Mouse (Mus musculus): Measurements from ENCODE around the gene Slc2a12. TPM values are rescaled to one million over a fixed set of nuclear protein-coding genes. Genes with fewer than 3 reads are reported as not detected.

The Slc2a12 gene
- polyA plus RNA-seq, 1 experiment, result 0.02 TPM

GRCm38 (mm10) chr10:22698158-22698953, 53.5 kb downstream of the Slc2a12 start:
- 90% methylated on average over 9 of the region's 9 CpGs for WGBS
- Histone ChIP-seq H3K27me3 (ENCODE audit: control insufficient read depth, insufficient read depth, low read length) (no peaks in the 10 kb centered on the region), H3K36me3 (ENCODE audit: control insufficient read depth, insufficient read depth, low read length) (peaks cover 2% of the 10 kb centered on the region), H3K4me3 (ENCODE audit: extremely low read depth, insufficient read depth, insufficient read length) (no peak overlapping the region), H3K27ac (ENCODE audit: insufficient read depth, low read length) (no peak overlapping the region), H3K4me1 (ENCODE audit: control insufficient read depth, insufficient read depth, insufficient read length) (peaks cover 2% of the 10 kb centered on the region; the same call in 1 of the 2 replicates)
- DNase-seq (ENCODE audit: low read depth in 1 of 2, low spot score in 2 of 2), result no peak
- TF ChIP-seq CTCF (IDR thresholded peaks at IDR 0.05; ENCODE audit: extremely low read depth, insufficient read depth, insufficient read length, insufficient replicate concordance) (no peak), POLR2A (IDR thresholded peaks at IDR 0.05; ENCODE audit: low read depth, low read length) (no peak)

DNA sequence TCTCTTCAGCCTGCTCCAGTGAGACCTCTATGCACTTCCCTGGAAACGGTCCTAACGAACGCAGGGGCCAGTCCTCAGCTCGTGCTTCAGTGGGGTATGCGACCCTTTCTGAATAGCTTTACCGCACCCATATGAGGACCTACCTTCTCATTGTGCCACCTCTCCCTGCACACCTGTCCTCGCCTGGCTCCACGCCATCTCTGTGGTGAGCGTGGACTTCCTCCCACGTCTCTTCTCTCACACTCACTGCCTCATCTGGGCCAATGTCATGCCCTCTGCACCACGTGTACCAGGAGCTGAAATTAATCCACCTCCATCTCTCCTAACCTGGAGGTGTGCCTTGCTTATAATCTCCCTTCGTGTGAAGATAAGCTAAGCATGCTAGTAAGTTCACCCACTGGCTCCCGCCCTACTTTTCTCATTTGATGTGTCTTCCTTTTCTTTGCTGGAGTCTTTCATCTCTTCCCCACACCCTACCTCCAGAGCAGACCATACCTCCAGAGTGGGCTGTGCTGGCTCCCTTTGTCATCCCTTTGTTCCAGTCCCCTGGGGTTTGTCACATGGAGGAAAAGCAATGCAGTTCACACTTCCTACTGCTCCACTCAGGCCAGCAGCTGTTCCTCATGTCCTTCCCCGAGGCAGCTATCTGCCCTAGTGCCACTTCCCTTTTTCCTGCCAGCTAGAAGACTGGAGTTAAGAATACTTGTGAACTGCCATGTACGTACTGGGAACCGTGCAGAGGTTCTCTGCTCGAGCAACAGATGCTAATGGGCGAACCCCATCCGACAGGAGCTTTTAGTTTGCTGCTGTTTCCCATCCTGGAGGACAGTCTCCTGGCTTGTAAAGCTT, 54.9 kb downstream of the Slc2a12 start:
- H3K4me3 ChIP-seq (ENCODE audit: extremely low read depth, insufficient read depth, insufficient read length), result no peak overlapping the region
- TF ChIP-seq CTCF (IDR thresholded peaks at IDR 0.05; ENCODE audit: extremely low read depth, insufficient read depth, insufficient read length, insufficient replicate concordance) (no peak), POLR2A (IDR thresholded peaks at IDR 0.05; ENCODE audit: low read depth, low read length) (no peak)
- H3K4me1 ChIP-seq (ENCODE audit: control insufficient read depth, insufficient read depth, insufficient read length), result peaks cover 2% of the 10 kb centered on the region; the same call in 1 of the 2 replicates
- WGBS, result 57% methylated on average over 19 of the region's 19 CpGs
- H3K36me3 ChIP-seq (ENCODE audit: control insufficient read depth, insufficient read depth, low read length), result peaks cover 10% of the 10 kb centered on the region
- H3K27ac ChIP-seq (ENCODE audit: insufficient read depth, low read length), result no peak overlapping the region
- no peak for DNase-seq (ENCODE audit: low read depth in 1 of 2, low spot score in 2 of 2)
- no peaks in the 10 kb centered on the region for H3K27me3 ChIP-seq (ENCODE audit: control insufficient read depth, insufficient read depth, low read length)

DNA sequence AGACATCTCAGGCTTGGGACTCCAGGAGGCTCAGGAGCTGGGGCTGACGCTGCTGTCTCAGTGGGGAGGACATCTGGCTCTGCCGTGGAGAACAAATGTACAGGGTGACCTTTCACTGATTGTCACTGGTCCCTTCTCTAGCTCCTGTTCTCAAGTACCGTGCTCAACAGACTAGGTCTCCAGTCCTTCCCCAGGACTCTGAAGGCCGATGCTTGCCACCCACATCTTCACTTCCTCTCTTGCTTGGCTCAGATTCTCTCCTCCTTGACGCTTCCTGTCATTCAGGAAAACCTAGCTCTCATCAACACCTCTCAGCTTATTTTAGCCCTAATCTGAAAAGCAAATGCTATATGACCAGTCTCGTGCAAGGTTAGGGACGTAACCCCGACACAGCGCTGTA, 56.0 kb downstream of the Slc2a12 start:
- WGBS, result 47% methylated on average over 9 of the region's 9 CpGs
- peaks cover 16% of the 10 kb centered on the region for H3K36me3 ChIP-seq (ENCODE audit: control insufficient read depth, insufficient read depth, low read length)
- no peak for DNase-seq (ENCODE audit: low read depth in 1 of 2, low spot score in 2 of 2)
- no peak overlapping the region for H3K4me3 ChIP-seq (ENCODE audit: extremely low read depth, insufficient read depth, insufficient read length)
- no peaks in the 10 kb centered on the region for H3K27me3 ChIP-seq (ENCODE audit: control insufficient read depth, insufficient read depth, low read length)
- TF ChIP-seq CTCF (IDR thresholded peaks at IDR 0.05; ENCODE audit: extremely low read depth, insufficient read depth, insufficient read length, insufficient replicate concordance) (no peak), POLR2A (IDR thresholded peaks at IDR 0.05; ENCODE audit: low read depth, low read length) (no peak)
- H3K4me1 ChIP-seq (ENCODE audit: control insufficient read depth, insufficient read depth, insufficient read length), result peaks cover 2% of the 10 kb centered on the region; the same call in 1 of the 2 replicates
- no peak overlapping the region for H3K27ac ChIP-seq (ENCODE audit: insufficient read depth, low read length)

DNA sequence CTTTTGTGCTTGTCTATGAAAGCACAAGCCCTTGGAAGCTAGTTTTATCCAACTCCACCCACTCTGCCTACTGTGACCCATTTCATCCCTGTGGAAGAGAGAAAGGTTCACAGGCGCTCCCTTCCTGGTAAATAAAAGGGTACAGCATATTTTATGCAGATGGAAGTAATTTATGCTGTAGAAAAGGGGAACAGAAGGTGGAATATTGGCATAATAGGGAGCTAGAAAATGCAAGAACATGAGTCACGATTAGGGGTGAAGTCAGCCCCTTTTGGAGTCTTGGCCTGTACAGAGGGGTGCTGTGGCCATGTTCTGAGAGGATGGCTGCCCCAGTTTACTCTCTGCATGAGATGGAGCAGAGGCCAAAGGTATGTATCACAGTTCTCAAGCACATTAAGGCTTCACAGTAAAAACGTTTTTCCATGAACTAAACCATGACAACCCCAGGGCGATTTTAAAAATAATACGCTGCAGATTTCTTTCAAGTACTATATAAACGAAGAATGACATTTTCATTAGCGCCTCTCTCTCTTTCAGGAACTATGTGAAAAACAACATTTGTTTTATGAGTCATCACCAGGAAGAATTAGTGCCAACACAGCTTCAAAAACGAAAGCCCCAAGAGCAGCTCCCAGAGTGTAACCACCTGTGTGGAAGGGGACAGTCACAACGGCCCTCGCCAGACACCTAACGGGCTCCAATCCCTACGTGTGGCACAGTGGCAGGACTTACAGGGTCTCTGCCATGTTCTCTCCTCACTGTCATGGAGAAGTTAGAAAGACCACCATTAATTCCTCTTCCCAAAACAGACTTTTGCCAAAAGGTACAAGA, 56.9 kb downstream of the Slc2a12 start:
- peaks cover 20% of the 10 kb centered on the region for H3K36me3 ChIP-seq (ENCODE audit: control insufficient read depth, insufficient read depth, low read length)
- H3K4me1 ChIP-seq (ENCODE audit: control insufficient read depth, insufficient read depth, insufficient read length), result peaks cover 2% of the 10 kb centered on the region; the same call in 1 of the 2 replicates
- WGBS, result 87% methylated on average over 12 of the region's 12 CpGs
- no peaks in the 10 kb centered on the region for H3K27me3 ChIP-seq (ENCODE audit: control insufficient read depth, insufficient read depth, low read length)
- H3K4me3 ChIP-seq (ENCODE audit: extremely low read depth, insufficient read depth, insufficient read length), result no peak overlapping the region
- DNase-seq (ENCODE audit: low read depth in 1 of 2, low spot score in 2 of 2), result no peak
- TF ChIP-seq POLR2A (IDR thresholded peaks at IDR 0.05; ENCODE audit: low read depth, low read length) (no peak), CTCF (IDR thresholded peaks at IDR 0.05; ENCODE audit: extremely low read depth, insufficient read depth, insufficient read length, insufficient replicate concordance) (no peak)
- no peak overlapping the region for H3K27ac ChIP-seq (ENCODE audit: insufficient read depth, low read length)

DNA sequence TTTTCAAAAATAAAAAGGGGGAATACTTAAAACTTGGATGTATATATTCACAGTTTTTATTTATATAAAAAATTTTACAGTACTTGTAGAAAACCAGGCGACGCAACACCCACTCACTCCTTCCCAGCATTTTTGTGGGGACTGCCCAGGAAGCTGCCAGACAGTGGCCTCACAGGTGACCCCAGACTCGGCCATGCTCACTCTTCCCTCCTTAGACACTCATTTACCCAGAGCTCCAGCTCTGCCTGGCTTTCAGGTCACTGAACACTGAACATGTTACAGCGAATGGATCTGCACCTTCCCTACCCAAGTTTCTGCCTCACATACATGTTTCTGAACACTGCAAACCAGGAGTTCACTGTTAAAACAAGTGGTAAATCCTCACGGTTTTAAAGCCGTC, 59.0 kb downstream of the Slc2a12 start:
- Histone ChIP-seq H3K36me3 (ENCODE audit: control insufficient read depth, insufficient read depth, low read length) (peaks cover 35% of the 10 kb centered on the region), H3K4me3 (ENCODE audit: extremely low read depth, insufficient read depth, insufficient read length) (no peak overlapping the region), H3K27me3 (ENCODE audit: control insufficient read depth, insufficient read depth, low read length) (no peaks in the 10 kb centered on the region), H3K4me1 (ENCODE audit: control insufficient read depth, insufficient read depth, insufficient read length) (peaks cover 2% of the 10 kb centered on the region; the same call in 1 of the 2 replicates), H3K27ac (ENCODE audit: insufficient read depth, low read length) (no peak overlapping the region)
- DNase-seq (ENCODE audit: low read depth in 1 of 2, low spot score in 2 of 2), result no peak
- 94% methylated on average over 6 of the region's 6 CpGs for WGBS
- TF ChIP-seq CTCF (IDR thresholded peaks at IDR 0.05; ENCODE audit: extremely low read depth, insufficient read depth, insufficient read length, insufficient replicate concordance) (no peak), POLR2A (IDR thresholded peaks at IDR 0.05; ENCODE audit: low read depth, low read length) (no peak)

GRCm38 (mm10) chr10:22708190-22708843, 63.5 kb downstream of the Slc2a12 start:
- Histone ChIP-seq H3K27me3 (ENCODE audit: control insufficient read depth, insufficient read depth, low read length) (no peaks in the 10 kb centered on the region), H3K27ac (ENCODE audit: insufficient read depth, low read length) (no peak overlapping the region), H3K36me3 (ENCODE audit: control insufficient read depth, insufficient read depth, low read length) (peaks cover 36% of the 10 kb centered on the region), H3K4me3 (ENCODE audit: extremely low read depth, insufficient read depth, insufficient read length) (no peak overlapping the region), H3K4me1 (ENCODE audit: control insufficient read depth, insufficient read depth, insufficient read length) (no peaks in the 10 kb centered on the region)
- DNase-seq (ENCODE audit: low read depth in 1 of 2, low spot score in 2 of 2), result no peak
- TF ChIP-seq CTCF (IDR thresholded peaks at IDR 0.05; ENCODE audit: extremely low read depth, insufficient read depth, insufficient read length, insufficient replicate concordance) (no peak), POLR2A (IDR thresholded peaks at IDR 0.05; ENCODE audit: low read depth, low read length) (no peak)
- WGBS, result 95% methylated on average over 7 of the region's 7 CpGs

All from spleen, adult 2 months (tissue).